Mouse (Mus musculus): ENCODE measurements around the gene Ccrl2. TPM values are rescaled to one million over a fixed set of nuclear protein-coding genes. Genes with fewer than 3 reads are reported as not detected.

The Ccrl2 gene
- polyA plus RNA-seq, 1 experiment, result 3.4 TPM

- Histone ChIP-seq H3K36me3 (ENCODE audit: control insufficient read depth, insufficient read depth, low read length) (no peaks in the 10 kb centered on the region), H3K4me1 (ENCODE audit: control insufficient read depth, insufficient read depth, insufficient read length, low read length) (peaks cover 9% of the 10 kb centered on the region; the same call in 1 of the 2 replicates), H3K27me3 (ENCODE audit: control insufficient read depth, insufficient read depth, low read length) (no peaks in the 10 kb centered on the region), H3K27ac (ENCODE audit: insufficient read depth, low read depth, low read length) (0 out of 2 replicates have a peak within 1 kb of the TSS, but pooled peaks have one; percentile 10), H3K4me3 (ENCODE audit: low read depth, low read length) (no peak within 1 kb of the TSS)
- no peak for TF ChIP-seq POLR2A (IDR thresholded peaks at IDR 0.05; ENCODE audit: low read depth, low read length)
- no peak for TF ChIP-seq CTCF (IDR thresholded peaks at IDR 0.05; ENCODE audit: extremely low read depth, insufficient read length, insufficient replicate concordance, low read depth, low read length)
- 25% methylated on average over 5 of the region's 5 CpGs for WGBS
These were observed 38.3 kb downstream of the Ccrl2 start, which contains the start of gene Ltf for GRCm38 (mm10) chr9:111019022-111019421. Gene Ltf (plus strand): TSS chr9:111019271.

GRCm38 (mm10) chr9:111015658-111016057, 41.7 kb downstream of the Ccrl2 start:
- Histone ChIP-seq H3K4me1 (ENCODE audit: control insufficient read depth, insufficient read depth, insufficient read length, low read length) (peaks cover 16% of the 10 kb centered on the region; the same call in 1 of the 2 replicates), H3K36me3 (ENCODE audit: control insufficient read depth, insufficient read depth, low read length) (no peaks in the 10 kb centered on the region), H3K27ac (ENCODE audit: insufficient read depth, low read depth, low read length) (no peak overlapping the region), H3K27me3 (ENCODE audit: control insufficient read depth, insufficient read depth, low read length) (no peaks in the 10 kb centered on the region), H3K4me3 (ENCODE audit: low read depth, low read length) (no peak overlapping the region)
- 86% methylated on average over 4 of the region's 4 CpGs for WGBS
- TF ChIP-seq CTCF (IDR thresholded peaks at IDR 0.05; ENCODE audit: extremely low read depth, insufficient read length, insufficient replicate concordance, low read depth, low read length), result no peak
- no peak for TF ChIP-seq POLR2A (IDR thresholded peaks at IDR 0.05; ENCODE audit: low read depth, low read length)

- Histone ChIP-seq H3K27me3 (ENCODE audit: control insufficient read depth, insufficient read depth, low read length) (no peaks in the 10 kb centered on the region), H3K36me3 (ENCODE audit: control insufficient read depth, insufficient read depth, low read length) (no peaks in the 10 kb centered on the region), H3K27ac (ENCODE audit: insufficient read depth, low read depth, low read length) (no peak overlapping the region), H3K4me3 (ENCODE audit: low read depth, low read length) (no peak overlapping the region), H3K4me1 (ENCODE audit: control insufficient read depth, insufficient read depth, insufficient read length, low read length) (peaks cover 7% of the 10 kb centered on the region; the same call in 1 of the 2 replicates)
- 61% methylated on average over 3 of the region's 3 CpGs for WGBS
- TF ChIP-seq CTCF (IDR thresholded peaks at IDR 0.05; ENCODE audit: extremely low read depth, insufficient read length, insufficient replicate concordance, low read depth, low read length) (no peak), POLR2A (IDR thresholded peaks at IDR 0.05; ENCODE audit: low read depth, low read length) (no peak)
These were observed 45.3 kb downstream of the Ccrl2 start for GRCm38 (mm10) chr9:111012041-111012440.

GRCm38 (mm10) chr9:111011550-111011949, 45.8 kb downstream of the Ccrl2 start:
- Histone ChIP-seq H3K4me1 (ENCODE audit: control insufficient read depth, insufficient read depth, insufficient read length, low read length) (peaks cover 7% of the 10 kb centered on the region; the same call in 1 of the 2 replicates), H3K4me3 (ENCODE audit: low read depth, low read length) (no peak overlapping the region), H3K36me3 (ENCODE audit: control insufficient read depth, insufficient read depth, low read length) (no peaks in the 10 kb centered on the region), H3K27ac (ENCODE audit: insufficient read depth, low read depth, low read length) (no peak overlapping the region), H3K27me3 (ENCODE audit: control insufficient read depth, insufficient read depth, low read length) (no peaks in the 10 kb centered on the region)
- WGBS, result 47% methylated on average over 9 of the region's 9 CpGs
- TF ChIP-seq POLR2A (IDR thresholded peaks at IDR 0.05; ENCODE audit: low read depth, low read length) (no peak), CTCF (IDR thresholded peaks at IDR 0.05; ENCODE audit: extremely low read depth, insufficient read length, insufficient replicate concordance, low read depth, low read length) (no peak)

- WGBS, result 65% methylated on average over 3 of the region's 3 CpGs
- H3K27me3 ChIP-seq (ENCODE audit: control insufficient read depth, insufficient read depth, low read length), result no peaks in the 10 kb centered on the region
- H3K27ac ChIP-seq (ENCODE audit: insufficient read depth, low read depth, low read length), result no peak overlapping the region
- no peaks in the 10 kb centered on the region for H3K36me3 ChIP-seq (ENCODE audit: control insufficient read depth, insufficient read depth, low read length)
- H3K4me3 ChIP-seq (ENCODE audit: low read depth, low read length), result no peak overlapping the region
- no peak for TF ChIP-seq POLR2A (IDR thresholded peaks at IDR 0.05; ENCODE audit: low read depth, low read length)
- TF ChIP-seq CTCF (IDR thresholded peaks at IDR 0.05; ENCODE audit: extremely low read depth, insufficient read length, insufficient replicate concordance, low read depth, low read length), result no peak
- H3K4me1 ChIP-seq (ENCODE audit: control insufficient read depth, insufficient read depth, insufficient read length, low read length), result peaks cover 7% of the 10 kb centered on the region; the same call in 1 of the 2 replicates
These were observed 47.6 kb downstream of the Ccrl2 start for GRCm38 (mm10) chr9:111009763-111010162.

GRCm38 (mm10) chr9:111006544-111006943, 50.8 kb downstream of the Ccrl2 start:
- TF ChIP-seq POLR2A (IDR thresholded peaks at IDR 0.05; ENCODE audit: low read depth, low read length), result no peak
- TF ChIP-seq CTCF (IDR thresholded peaks at IDR 0.05; ENCODE audit: extremely low read depth, insufficient read length, insufficient replicate concordance, low read depth, low read length), result no peak

More at GRCm38 (mm10) chr9:111006544-111006943, 50.8 kb downstream of the Ccrl2 start:
- WGBS, result 94% methylated on average over 2 of the region's 2 CpGs
- Histone ChIP-seq H3K27ac (ENCODE audit: insufficient read depth, low read depth, low read length) (no peak overlapping the region), H3K27me3 (ENCODE audit: control insufficient read depth, insufficient read depth, low read length) (no peaks in the 10 kb centered on the region), H3K4me1 (ENCODE audit: control insufficient read depth, insufficient read depth, insufficient read length, low read length) (peaks cover 13% of the 10 kb centered on the region; the same call in 1 of the 2 replicates), H3K36me3 (ENCODE audit: control insufficient read depth, insufficient read depth, low read length) (no peaks in the 10 kb centered on the region), H3K4me3 (ENCODE audit: low read depth, low read length) (no peak overlapping the region)

Other genes with a start within 250 kb of the Ccrl2 start
- not detected in 2 replicates for gene Prss44, start 243.5 kb downstream of the Ccrl2 start, polyA plus RNA-seq (2012; rRNA removed)
- not detected in 2 replicates for gene Prss43, start 230.8 kb downstream of the Ccrl2 start, polyA plus RNA-seq (2012; rRNA removed)
- not detected in 2 replicates for gene Prss45, start 222.9 kb downstream of the Ccrl2 start, polyA plus RNA-seq (2012; rRNA removed)
- not detected in 2 replicates for gene Prss46, start 213.0 kb downstream of the Ccrl2 start, polyA plus RNA-seq (2012; rRNA removed)
- gene Prss50, start 199.6 kb downstream of the Ccrl2 start, polyA plus RNA-seq (2012; rRNA removed), result not detected in 2 replicates
- gene Als2cl, start 177.6 kb downstream of the Ccrl2 start, polyA plus RNA-seq (2012; rRNA removed), result 16.2 and 19.0 TPM in 2 replicates
- gene Tmie, start 177.4 kb downstream of the Ccrl2 start, polyA plus RNA-seq (2012; rRNA removed), result 0.76 and 0.82 TPM in 2 replicates
- gene Fam240a, start 140.7 kb downstream of the Ccrl2 start, polyA plus RNA-seq (2012; rRNA removed), result not detected in 2 replicates
- not detected in 2 replicates for gene Tdgf1, start 111.4 kb downstream of the Ccrl2 start, polyA plus RNA-seq (2012; rRNA removed)
- gene Lrrc2, start 106.0 kb downstream of the Ccrl2 start, polyA plus RNA-seq (2012; rRNA removed), result not detected in 2 replicates
- 0.72 and 0.74 TPM in 2 replicates for gene Rtp3, start 66.9 kb downstream of the Ccrl2 start, polyA plus RNA-seq (2012; rRNA removed)
- gene Ltf, start 38.2 kb downstream of the Ccrl2 start, polyA plus RNA-seq (2012; rRNA removed), result 0.29 and 1.9 TPM in 2 replicates
- 3.7 and 15.3 TPM in 2 replicates for gene Lrrfip2, start 60.1 kb upstream of the Ccrl2 start, polyA plus RNA-seq (2012; rRNA removed)
- gene Mlh1, start 214.3 kb upstream of the Ccrl2 start, polyA plus RNA-seq (2012; rRNA removed), result 2.5 and 5.1 TPM in 2 replicates
- gene Epm2aip1, start 214.4 kb upstream of the Ccrl2 start, polyA plus RNA-seq (2012; rRNA removed), result 1.8 and 2.1 TPM in 2 replicates

All from small intestine, adult 2 months (tissue).